Mouse (Mus musculus): ENCODE measurements around the gene Fkbp3.

- TF ChIP-seq CTCF (IDR thresholded peaks at IDR 0.05; ENCODE audit: low read depth) (no peak), EP300 (IDR thresholded peaks at IDR 0.05; ENCODE audit: low read depth) (no peak)
Observed at GRCm38 (mm10) chr12:65035839-65036189, 38.0 kb downstream of the Fkbp3 start.
